In genomic region chr2:69999097-69999770, GRCm38 (mm10) we compare ENCODE assay signal across 14 mouse cellular contexts. TPM values are rescaled to one million over a fixed set of nuclear protein-coding genes. Genes with fewer than 3 reads are reported as not detected.
DNase-seq lines count a peak whose midpoint lies in the region; ATAC-seq and TF ChIP-seq lines count a peak whose summit lies in the region.
"Had no signal": no experiment of that assay in that cellular context is flagged by ENCODE, and none has a peak within 500 bp of the region (broad histone marks: within the 10 kb centered on the region; RNA-seq: fewer than 3 reads in every experiment).

No protein-coding gene starts in this region.

- no peak overlapping the region for H3K27ac ChIP-seq in midbrain, embryonic 14.5 days (replicated peaks; ENCODE audit: low read depth, low read length)
- H3K27ac ChIP-seq in forebrain, embryonic 11.5 days (ENCODE audit: low read depth, low read length) = no peak overlapping the region
- H3K27ac ChIP-seq: embryonic facial prominence, embryonic 10.5 days; neural tube, embryonic 12.5 days had no signal

- H3K4me3 ChIP-seq in midbrain, embryonic 14.5 days (replicated peaks; ENCODE audit: low read depth, low read length) = no peak overlapping the region
- H3K4me3 ChIP-seq in lung, adult 2 months (replicated peaks; ENCODE audit: extremely low read depth, low read depth, low read length) = no peak overlapping the region
- H3K4me3 ChIP-seq in forebrain, embryonic 11.5 days (ENCODE audit: low read depth, low read length) = no peak overlapping the region
- H3K4me3 ChIP-seq: embryonic facial prominence, embryonic 10.5 days; neural tube, embryonic 12.5 days had no signal

- DNase-seq in adrenal gland, postnatal 14 days = peak; percentile 8
- DNase-seq in adrenal gland, adult (ENCODE audit: inconsistent age in 2 of 2, low spot score in 1 of 2) = no peak
- DNase-seq in 416B (ENCODE audit: low read depth) = peak; percentile 70
- DNase-seq in embryo, embryonic 11 days = peak; percentile 6
- DNase-seq in midbrain, embryonic 14.5 days = peak; percentile 84
- no peak for DNase-seq in lung, adult 2 months
- DNase-seq in forebrain, embryonic 11.5 days (ENCODE audit: low spot score) = no peak
- DNase-seq: forebrain, postnatal 0 days; kidney, postnatal 4 days had no signal

- peak; percentile 46; the same call in 1 of the 2 replicates for ATAC-seq in midbrain, embryonic 14.5 days (ENCODE audit: low FRiP score, low TSS enrichment)
- no peak for ATAC-seq in CD4-positive, CD25-positive, alpha-beta regulatory T cell, adult 4 months
- ATAC-seq in forebrain, embryonic 11.5 days (replicated peaks; ENCODE audit: low FRiP score) = no peak
- ATAC-seq: forebrain, postnatal 0 days; lung, postnatal 0 days had no signal

- TF ChIP-seq POLR2A in lung, adult 2 months (IDR thresholded peaks at IDR 0.05; ENCODE audit: borderline replicate concordance, extremely low read depth, low read depth, low read length) = no peak

- no peaks in the 10 kb centered on the region for H3K4me1 ChIP-seq in midbrain, embryonic 14.5 days (ENCODE audit: control insufficient read depth, insufficient read depth, low read length)
- peaks cover 2% of the 10 kb centered on the region for H3K4me1 ChIP-seq in lung, adult 2 months (ENCODE audit: control insufficient read depth, insufficient read depth, low read length)
- no peaks in the 10 kb centered on the region for H3K4me1 ChIP-seq in forebrain, embryonic 11.5 days (replicated peaks; ENCODE audit: control insufficient read depth, insufficient read depth, low read length)
- H3K4me1 ChIP-seq: embryonic facial prominence, embryonic 10.5 days; neural tube, embryonic 12.5 days had no signal

- no peak overlapping the region for H3K9ac ChIP-seq in midbrain, embryonic 14.5 days (replicated peaks; ENCODE audit: low read length)
- H3K9ac ChIP-seq in forebrain, embryonic 11.5 days (ENCODE audit: low read length) = no peak overlapping the region
- H3K9ac ChIP-seq: forebrain, postnatal 0 days; neural tube, embryonic 12.5 days had no signal

- H3K9me3 ChIP-seq in midbrain, embryonic 14.5 days (ENCODE audit: control insufficient read depth, low read length) = no peaks in the 10 kb centered on the region
- no peaks in the 10 kb centered on the region for H3K9me3 ChIP-seq in forebrain, embryonic 11.5 days (ENCODE audit: control insufficient read depth, low read length)
- H3K9me3 ChIP-seq: embryonic facial prominence, embryonic 10.5 days; neural tube, embryonic 12.5 days had no signal

- peaks cover 24% of the 10 kb centered on the region; the same call in 1 of the 2 replicates for H3K36me3 ChIP-seq in midbrain, embryonic 14.5 days (ENCODE audit: control insufficient read depth, insufficient read depth, low read length)
- H3K36me3 ChIP-seq in forebrain, embryonic 11.5 days (ENCODE audit: control insufficient read depth, insufficient read depth, low read length) = no peaks in the 10 kb centered on the region

- no peak overlapping the region for H3K4me2 ChIP-seq in midbrain, embryonic 14.5 days (ENCODE audit: low read length)
- H3K4me2 ChIP-seq in forebrain, embryonic 11.5 days (ENCODE audit: low read depth, low read length, severe bottlenecking) = no peak overlapping the region
- H3K4me2 ChIP-seq: neural tube, embryonic 12.5 days had no signal

- TF ChIP-seq CTCF in lung, adult 2 months (IDR thresholded peaks at IDR 0.05; ENCODE audit: insufficient read depth, low read length) = no peak

- WGBS in midbrain, embryonic 14.5 days = 61% methylated on average over 7 of the region's 7 CpGs
- 90% methylated on average over 7 of the region's 7 CpGs for WGBS in lung, adult 2 months
- 90% methylated on average over 7 of the region's 7 CpGs for WGBS in forebrain, embryonic 11.5 days

- no peaks in the 10 kb centered on the region for H3K27me3 ChIP-seq in midbrain, embryonic 14.5 days (ENCODE audit: control insufficient read depth, insufficient read depth, low read length)
- H3K27me3 ChIP-seq in forebrain, embryonic 11.5 days (ENCODE audit: control insufficient read depth, insufficient read depth, low read length) = no peaks in the 10 kb centered on the region
- H3K27me3 ChIP-seq: neural tube, embryonic 12.5 days had no signal

RNA-seq across cellular contexts. Expression of gene Myo3b, which starts 39.7 kb away (rescaled TPM):
- total RNA-seq in adrenal gland, postnatal 14 days (2021) = not detected in 2 replicates
- 0.28 and 0.43 TPM in 2 replicates for polyA plus RNA-seq in midbrain, embryonic 14.5 days (2014; fragmentation: Nextera tagmentation; extraction: Ambion mirVana)
- 10 to 100 TPM; 13.7 to 14.7 TPM for polyA plus RNA-seq in CD4-positive, CD25-positive, alpha-beta regulatory T cell, adult 4 months (2017; shearing (Covaris generic))
- polyA plus RNA-seq in lung, adult 2 months (2012; rRNA removed) = 0.19 and 0.23 TPM in 2 replicates
- 0.07 TPM in 1 of 2 replicates, not detected in the other for polyA plus RNA-seq in forebrain, embryonic 11.5 days (2014; fragmentation: Nextera tagmentation; extraction: Ambion mirVana)
- total RNA-seq: adrenal gland, postnatal 36 days had no signal

Comparison
In these comparisons a context has a peak if more than half of its experiments do, and no peak if none do; other contexts are left out.
1. DNase-seq: peak in adrenal gland, postnatal 14 days (single experiment), 416B (single experiment), embryo, embryonic 11 days (single experiment) and midbrain, embryonic 14.5 days (single experiment); none in adrenal gland, adult (0 of 2), lung, adult 2 months (single experiment) and forebrain, embryonic 11.5 days (single experiment).
2. RNA of gene Myo3b, which starts 39.7 kb away (polyA plus RNA-seq): 13.7 to 14.7 TPM in CD4-positive, CD25-positive, alpha-beta regulatory T cell, adult 4 months; 0.28 to 0.43 TPM in midbrain, embryonic 14.5 days, 0.19 to 0.23 TPM in lung, adult 2 months and 0.07 TPM in forebrain, embryonic 11.5 days; every median in the first group is over 10 times any median in the second.